Mouse (Mus musculus) stomach, embryonic 16.5 days (tissue): ENCODE measurements around the gene Olfr309. TPM values are rescaled to one million over a fixed set of nuclear protein-coding genes. Genes with fewer than 3 reads are reported as not detected.
"Not testable (repeated sequence)": the region's sequence is repeated elsewhere in the genome, so short reads cannot be mapped to it uniquely, and the experiment has no call there.

Source experiments
- ATAC-seq: fragments of 200-750 bp; cut with Nextera tagmentation; 2 replicates; pipeline ENCODE4 v1.8.0; 2017; ENCODE audit warnings: moderate number of reproducible peaks, moderate TSS enrichment; ENCODE audit not compliant: insufficient read depth, low FRiP score
- H3K27ac ChIP-seq: fragments of 300-500 bp; sonication (generic); 2 replicates; pipeline ENCODE4 v1.5.1; 2014; ENCODE audit warnings: low read length
- H3K27me3 ChIP-seq: fragments of 300-500 bp; sonication (generic); 2 replicates; pipeline ENCODE4 v1.6.1; 2014; ENCODE audit warnings: low read length, control low read depth, mixed read lengths; ENCODE audit not compliant: control insufficient read depth, insufficient read depth
- H3K36me3 ChIP-seq: fragments of 300-500 bp; sonication (generic); 2 replicates; pipeline ENCODE4 v1.6.1; 2014; ENCODE audit warnings: low read length; ENCODE audit not compliant: control insufficient read depth, insufficient read depth
- H3K4me1 ChIP-seq: fragments of 300-500 bp; sonication (generic); 2 replicates; pipeline ENCODE4 v1.6.1; 2014; ENCODE audit warnings: low read length, control low read depth, mixed read lengths; ENCODE audit not compliant: control insufficient read depth, insufficient read depth
- H3K4me2 ChIP-seq: fragments of 300-500 bp; sonication (generic); 2 replicates; pipeline ENCODE4 v1.6.1; 2014; ENCODE audit warnings: low read depth, low read length, mixed read lengths
- H3K4me3 ChIP-seq: fragments of 300-500 bp; sonication (generic); replicated peaks from 2 replicates; pipeline ENCODE4 v1.5.1; 2014; ENCODE audit warnings: mild to moderate bottlenecking, low read length
- H3K9ac ChIP-seq: fragments of 300-500 bp; sonication (generic); 2 replicates; pipeline ENCODE4 v1.6.1; 2014; ENCODE audit warnings: low read length
- H3K9me3 ChIP-seq: fragments of 300-500 bp; sonication (generic); replicated peaks from 2 replicates; pipeline ENCODE4 v1.6.1; 2016; ENCODE audit warnings: low read length, control low read depth; ENCODE audit not compliant: control insufficient read depth
- WGBS: fragments of 180-500 bp; shearing (Covaris S2); extraction: QIAGEN DNeasy Blood & Tissue Kit; methylation state at CpG from one replicate; pipeline ENCODE4 v1.1.7; 2014; 5-methylcytosine and 5-hydroxymethylcytosine counted together
- polyA plus RNA-seq: library from polyadenylated mRNA; unstranded; fragments of >200 nt; fragmentation: Nextera tagmentation; extraction: Ambion mirVana; gene quantifications from 2 replicates; pipeline ENCODE4 v1.2.1, GENCODE M21; 2015

The Olfr309 gene
- not detected in 2 replicates for polyA plus RNA-seq

GRCm38 (mm10) chr7:86313608-86314007 lies at the start of gene Olfr309:
Gene Olfr309 (minus strand): TSS chr7:86313708.
- Histone ChIP-seq H3K36me3 (no peaks in the 10 kb centered on the region), H3K27ac (no peak within 1 kb of the TSS), H3K27me3 (no peaks in the 10 kb centered on the region), H3K9me3 (no peaks in the 10 kb centered on the region), H3K4me2 (no peak within 1 kb of the TSS), H3K9ac (no peak within 1 kb of the TSS), H3K4me3 (no peak within 1 kb of the TSS), H3K4me1 (no peaks in the 10 kb centered on the region)
- WGBS: 76% methylated on average over 2 of the region's 2 CpGs
- no peak for ATAC-seq

GRCm38 (mm10) chr7:86346296-86346695 lies 32.8 kb upstream of the Olfr309 start:
- not testable (repeated sequence) for ATAC-seq, H3K4me1 ChIP-seq, H3K4me2 ChIP-seq, H3K9me3 ChIP-seq, H3K27me3 ChIP-seq, H3K4me3 ChIP-seq, H3K9ac ChIP-seq, H3K36me3 ChIP-seq, H3K27ac ChIP-seq
- 84% methylated on average over 9 of the region's 9 CpGs for WGBS

GRCm38 (mm10) chr7:86344253-86344652 lies 30.7 kb upstream of the Olfr309 start:
- no peaks in the 10 kb centered on the region for H3K27me3 ChIP-seq
- no peak overlapping the region for H3K9ac ChIP-seq
- no peaks in the 10 kb centered on the region for H3K36me3 ChIP-seq
- H3K27ac ChIP-seq: no peak overlapping the region
- ATAC-seq: no peak
- H3K4me1 ChIP-seq: no peaks in the 10 kb centered on the region
- no peak overlapping the region for H3K4me3 ChIP-seq
- no peak overlapping the region for H3K4me2 ChIP-seq
- WGBS: 73% methylated on average over 3 of the region's 3 CpGs
- H3K9me3 ChIP-seq: no peaks in the 10 kb centered on the region

GRCm38 (mm10) chr7:86342881-86343565 lies 29.5 kb upstream of the Olfr309 start:
- Histone ChIP-seq H3K9ac (no peak overlapping the region), H3K4me1 (no peaks in the 10 kb centered on the region), H3K4me2 (no peak overlapping the region), H3K27ac (no peak overlapping the region), H3K4me3 (no peak overlapping the region), H3K36me3 (no peaks in the 10 kb centered on the region), H3K9me3 (no peaks in the 10 kb centered on the region), H3K27me3 (no peaks in the 10 kb centered on the region)
- no peak for ATAC-seq
- 71% methylated on average over 14 of the region's 14 CpGs for WGBS

GRCm38 (mm10) chr7:86337486-86337885 lies 24.0 kb upstream of the Olfr309 start, which contains the start of gene Olfr307:
Gene Olfr307 (minus strand): TSS chr7:86337586.
- Histone ChIP-seq H3K36me3 (no peaks in the 10 kb centered on the region), H3K27me3 (no peaks in the 10 kb centered on the region), H3K4me1 (no peaks in the 10 kb centered on the region), H3K4me3 (no peak within 1 kb of the TSS), H3K4me2 (no peak within 1 kb of the TSS), H3K27ac (no peak within 1 kb of the TSS), H3K9ac (no peak within 1 kb of the TSS), H3K9me3 (no peaks in the 10 kb centered on the region)
- WGBS: 57% methylated on average over 1 of the region's 1 CpGs
- no peak for ATAC-seq

DNA sequence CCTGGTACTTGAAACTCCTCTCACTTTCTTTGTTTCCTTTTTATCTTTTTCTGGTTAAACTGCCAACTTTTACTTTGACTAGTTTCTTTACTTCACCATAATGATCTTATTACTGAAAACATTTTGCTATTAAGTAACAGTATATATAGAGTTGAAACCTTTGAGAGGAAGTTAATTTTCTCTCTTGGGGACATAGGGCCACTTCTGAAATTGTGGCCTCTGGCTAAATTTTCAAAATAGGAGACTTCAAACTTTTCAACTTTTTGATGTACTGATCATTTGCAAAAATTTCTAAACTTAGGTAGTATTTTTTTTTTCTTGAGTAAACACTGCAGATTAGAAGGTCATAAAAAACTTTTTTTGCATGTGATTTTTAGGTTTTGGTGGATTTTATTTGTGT lies 12.0 kb upstream of the Olfr309 start, which contains the start of gene Olfr308:
Olfr308 (minus strand) TSS at position 101 of the 400 bp plus-strand sequence.
- Histone ChIP-seq H3K4me3 (no peak within 1 kb of the TSS), H3K9ac (no peak within 1 kb of the TSS), H3K4me2 (no peak within 1 kb of the TSS), H3K4me1 (no peaks in the 10 kb centered on the region), H3K27me3 (no peaks in the 10 kb centered on the region), H3K9me3 (no peaks in the 10 kb centered on the region), H3K36me3 (no peaks in the 10 kb centered on the region), H3K27ac (no peak within 1 kb of the TSS)
- ATAC-seq: no peak

DNA sequence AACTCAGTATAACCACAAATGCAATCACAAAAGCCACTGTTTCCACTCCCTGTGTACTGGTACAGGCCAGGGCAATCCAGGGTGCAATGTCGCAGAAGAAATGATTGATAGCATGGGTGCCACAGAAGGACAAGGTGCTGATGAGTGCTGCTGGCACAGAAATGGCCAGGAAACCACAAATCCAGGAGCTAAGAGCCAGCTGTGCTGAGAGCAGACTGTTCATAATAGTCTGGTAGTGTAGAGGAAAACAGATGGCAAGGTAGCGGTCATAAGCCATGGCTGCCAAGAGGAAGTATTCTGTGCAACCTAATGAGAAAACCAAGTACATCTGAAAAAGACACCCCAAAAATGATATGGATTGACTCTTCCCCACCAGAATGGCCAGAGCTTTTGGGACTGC lies 7.8 kb upstream of the Olfr309 start:
- Histone ChIP-seq H3K4me2 (no peak overlapping the region), H3K36me3 (no peaks in the 10 kb centered on the region), H3K9ac (no peak overlapping the region), H3K27me3 (no peaks in the 10 kb centered on the region), H3K9me3 (no peaks in the 10 kb centered on the region), H3K27ac (no peak overlapping the region), H3K4me3 (no peak overlapping the region), H3K4me1 (no peaks in the 10 kb centered on the region)
- no peak for ATAC-seq
- 91% methylated on average over 2 of the region's 2 CpGs for WGBS

DNA sequence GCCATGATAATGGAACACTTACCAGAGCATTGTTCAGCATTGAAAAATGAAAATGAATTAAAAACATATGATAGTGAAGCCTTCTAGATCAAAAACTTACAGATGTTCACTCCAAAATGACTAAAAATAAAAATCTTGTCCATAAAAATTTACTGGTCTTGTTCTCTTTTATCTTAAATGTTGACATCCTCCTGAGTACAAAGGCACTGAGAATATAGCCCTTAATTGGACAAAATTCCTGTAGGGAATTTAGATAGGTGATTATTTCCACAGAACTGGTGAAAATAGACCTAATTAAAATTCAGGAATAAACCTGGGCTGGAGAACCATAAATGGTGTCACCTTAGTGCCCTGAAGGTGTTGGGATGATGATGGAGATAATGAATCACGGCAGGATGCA lies 36.4 kb downstream of the Olfr309 start, which contains the start of gene Olfr310:
Olfr310 (minus strand) TSS at position 101 of the 400 bp plus-strand sequence.
- H3K36me3 ChIP-seq: no peaks in the 10 kb centered on the region
- no peak within 1 kb of the TSS for H3K27ac ChIP-seq
- H3K4me3 ChIP-seq: no peak within 1 kb of the TSS
- H3K27me3 ChIP-seq: no peaks in the 10 kb centered on the region
- H3K9ac ChIP-seq: no peak within 1 kb of the TSS
- no peak within 1 kb of the TSS for H3K4me2 ChIP-seq
- ATAC-seq: no peak
- no peaks in the 10 kb centered on the region for H3K4me1 ChIP-seq
- H3K9me3 ChIP-seq: no peaks in the 10 kb centered on the region
- WGBS: 59% methylated on average over 1 of the region's 1 CpGs
